Mouse (Mus musculus): ENCODE data around the gene Scgb3a1. TPM values are rescaled to one million over a fixed set of nuclear protein-coding genes. Genes with fewer than 3 reads are reported as not detected.

Gene Scgb3a1
- polyA plus RNA-seq (2016; fragmentation: Nextera tagmentation; extraction: Ambion mirVana) = not detected in 2 replicates

GRCm38 (mm10) chr11:49663310-49663709 is at the start of gene Scgb3a1:
Gene Scgb3a1 (plus strand): TSS chr11:49663610.
- Histone ChIP-seq H3K27me3 (no peaks in the 10 kb centered on the region), H3K36me3 (peaks cover 3% of the 10 kb centered on the region; the same call in 1 of the 2 replicates), H3K4me3 (no peak within 1 kb of the TSS), H3K27ac (no peak within 1 kb of the TSS), H3K4me2 (replicated peaks) (no peak within 1 kb of the TSS), H3K9me3 (no peaks in the 10 kb centered on the region), H3K4me1 (no peaks in the 10 kb centered on the region), H3K9ac (no peak within 1 kb of the TSS)
- 86% methylated on average over 5 of the region's 5 CpGs for WGBS
- ATAC-seq (ENCODE audit: insufficient number of reproducible peaks, insufficient read depth, low FRiP score, low TSS enrichment) = no peak

- H3K9ac ChIP-seq = no peak overlapping the region
- no peak for ATAC-seq (ENCODE audit: insufficient number of reproducible peaks, insufficient read depth, low FRiP score, low TSS enrichment)
- H3K4me2 ChIP-seq (replicated peaks) = no peak overlapping the region
- H3K27me3 ChIP-seq = peaks cover 31% of the 10 kb centered on the region
- H3K36me3 ChIP-seq = no peaks in the 10 kb centered on the region
- no peak overlapping the region for H3K4me3 ChIP-seq
- H3K27ac ChIP-seq = no peak overlapping the region
- no peaks in the 10 kb centered on the region for H3K9me3 ChIP-seq
- H3K4me1 ChIP-seq = no peaks in the 10 kb centered on the region
- WGBS = 92% methylated on average over 10 of the region's 10 CpGs
These were observed 47.3 kb upstream of the Scgb3a1 start for GRCm38 (mm10) chr11:49615856-49616725.

- no peak for ATAC-seq (ENCODE audit: insufficient number of reproducible peaks, insufficient read depth, low FRiP score, low TSS enrichment)
- no peaks in the 10 kb centered on the region for H3K9me3 ChIP-seq
- H3K27ac ChIP-seq = no peak overlapping the region
- H3K27me3 ChIP-seq = peaks cover 14% of the 10 kb centered on the region
- no peak overlapping the region for H3K4me3 ChIP-seq
- no peak overlapping the region for H3K4me2 ChIP-seq (replicated peaks)
- no peaks in the 10 kb centered on the region for H3K4me1 ChIP-seq
- no peaks in the 10 kb centered on the region for H3K36me3 ChIP-seq
- H3K9ac ChIP-seq = no peak overlapping the region
- WGBS = 69% methylated on average over 8 of the region's 8 CpGs
These were observed 44.9 kb upstream of the Scgb3a1 start for GRCm38 (mm10) chr11:49618476-49618875.

GRCm38 (mm10) chr11:49621953-49622352 is 41.5 kb upstream of the Scgb3a1 start:
- H3K27ac ChIP-seq = no peak overlapping the region
- H3K27me3 ChIP-seq = no peaks in the 10 kb centered on the region
- H3K36me3 ChIP-seq = no peaks in the 10 kb centered on the region
- 73% methylated on average over 5 of the region's 5 CpGs for WGBS
- H3K9ac ChIP-seq = no peak overlapping the region
- no peak overlapping the region for H3K4me2 ChIP-seq (replicated peaks)
- H3K9me3 ChIP-seq = no peaks in the 10 kb centered on the region
- H3K4me3 ChIP-seq = no peak overlapping the region
- no peaks in the 10 kb centered on the region for H3K4me1 ChIP-seq
- ATAC-seq (ENCODE audit: insufficient number of reproducible peaks, insufficient read depth, low FRiP score, low TSS enrichment) = no peak

GRCm38 (mm10) chr11:49624156-49624555 is 39.3 kb upstream of the Scgb3a1 start:
- Histone ChIP-seq H3K9ac (no peak overlapping the region), H3K27ac (no peak overlapping the region), H3K4me2 (replicated peaks) (no peak overlapping the region), H3K4me1 (no peaks in the 10 kb centered on the region), H3K9me3 (no peaks in the 10 kb centered on the region), H3K27me3 (no peaks in the 10 kb centered on the region), H3K4me3 (no peak overlapping the region), H3K36me3 (no peaks in the 10 kb centered on the region)
- no peak for ATAC-seq (ENCODE audit: insufficient number of reproducible peaks, insufficient read depth, low FRiP score, low TSS enrichment)
- 70% methylated on average over 3 of the region's 3 CpGs for WGBS

- Histone ChIP-seq H3K27me3 (0 out of 2 replicates have a peak, but pooled peaks cover 4% of the 10 kb centered on the region), H3K9ac (no peak overlapping the region), H3K4me3 (no peak overlapping the region), H3K36me3 (no peaks in the 10 kb centered on the region), H3K27ac (no peak overlapping the region), H3K4me1 (no peaks in the 10 kb centered on the region), H3K9me3 (no peaks in the 10 kb centered on the region), H3K4me2 (replicated peaks) (no peak overlapping the region)
- no peak for ATAC-seq (ENCODE audit: insufficient number of reproducible peaks, insufficient read depth, low FRiP score, low TSS enrichment)
- WGBS = 61% methylated on average over 15 of the region's 15 CpGs
These were observed 37.5 kb upstream of the Scgb3a1 start for GRCm38 (mm10) chr11:49625863-49626262.

- Histone ChIP-seq H3K27ac (no peak overlapping the region), H3K4me3 (no peak overlapping the region), H3K27me3 (0 out of 2 replicates have a peak, but pooled peaks cover 4% of the 10 kb centered on the region), H3K9ac (no peak overlapping the region), H3K9me3 (no peaks in the 10 kb centered on the region), H3K4me2 (replicated peaks) (no peak overlapping the region), H3K36me3 (no peaks in the 10 kb centered on the region), H3K4me1 (no peaks in the 10 kb centered on the region)
- ATAC-seq (ENCODE audit: insufficient number of reproducible peaks, insufficient read depth, low FRiP score, low TSS enrichment) = no peak
- 54% methylated on average over 8 of the region's 8 CpGs for WGBS
These were observed 36.7 kb upstream of the Scgb3a1 start for GRCm38 (mm10) chr11:49626748-49627147.

GRCm38 (mm10) chr11:49631154-49631553 is 32.3 kb upstream of the Scgb3a1 start:
- H3K4me3 ChIP-seq = no peak overlapping the region
- WGBS = 42% methylated on average over 3 of the region's 3 CpGs
- H3K9ac ChIP-seq = no peak overlapping the region
- no peaks in the 10 kb centered on the region for H3K9me3 ChIP-seq
- no peak overlapping the region for H3K27ac ChIP-seq
- no peaks in the 10 kb centered on the region for H3K36me3 ChIP-seq
- ATAC-seq (ENCODE audit: insufficient number of reproducible peaks, insufficient read depth, low FRiP score, low TSS enrichment) = no peak
- no peak overlapping the region for H3K4me2 ChIP-seq (replicated peaks)
- peaks cover 40% of the 10 kb centered on the region for H3K27me3 ChIP-seq
- H3K4me1 ChIP-seq = peaks cover 3% of the 10 kb centered on the region

- 50% methylated on average over 2 of the region's 2 CpGs for WGBS
- no peak for ATAC-seq (ENCODE audit: insufficient number of reproducible peaks, insufficient read depth, low FRiP score, low TSS enrichment)
- no peak overlapping the region for H3K27ac ChIP-seq
- H3K36me3 ChIP-seq = no peaks in the 10 kb centered on the region
- H3K4me1 ChIP-seq = peaks cover 3% of the 10 kb centered on the region
- H3K4me2 ChIP-seq (replicated peaks) = no peak overlapping the region
- H3K9ac ChIP-seq = no peak overlapping the region
- H3K4me3 ChIP-seq = no peak overlapping the region
- peaks cover 51% of the 10 kb centered on the region for H3K27me3 ChIP-seq
- no peaks in the 10 kb centered on the region for H3K9me3 ChIP-seq
These were observed 31.2 kb upstream of the Scgb3a1 start for GRCm38 (mm10) chr11:49632256-49632655.

- ATAC-seq (ENCODE audit: insufficient number of reproducible peaks, insufficient read depth, low FRiP score, low TSS enrichment) = no peak
- H3K9ac ChIP-seq = no peak overlapping the region
- H3K27me3 ChIP-seq = peaks cover 61% of the 10 kb centered on the region
- no peak overlapping the region for H3K27ac ChIP-seq
- WGBS = 5% methylated on average over 22 of the region's 22 CpGs
- no peaks in the 10 kb centered on the region for H3K36me3 ChIP-seq
- peak overlapping the region; percentile 18 for H3K4me3 ChIP-seq
- peaks cover 3% of the 10 kb centered on the region for H3K4me1 ChIP-seq
- peak overlapping the region; percentile 27; the same call in 1 of the 2 replicates for H3K4me2 ChIP-seq (replicated peaks)
- H3K9me3 ChIP-seq = no peaks in the 10 kb centered on the region
These were observed 29.3 kb upstream of the Scgb3a1 start for GRCm38 (mm10) chr11:49634101-49634500.

- Histone ChIP-seq H3K36me3 (no peaks in the 10 kb centered on the region), H3K4me2 (replicated peaks) (no peak overlapping the region), H3K9me3 (no peaks in the 10 kb centered on the region), H3K27me3 (peaks cover 57% of the 10 kb centered on the region), H3K27ac (no peak overlapping the region), H3K9ac (no peak overlapping the region), H3K4me1 (peaks cover 3% of the 10 kb centered on the region), H3K4me3 (no peak overlapping the region)
- WGBS = 69% methylated on average over 6 of the region's 6 CpGs
- ATAC-seq (ENCODE audit: insufficient number of reproducible peaks, insufficient read depth, low FRiP score, low TSS enrichment) = no peak
These were observed 27.7 kb upstream of the Scgb3a1 start for GRCm38 (mm10) chr11:49635671-49636070.

GRCm38 (mm10) chr11:49636449-49636848 is 27.0 kb upstream of the Scgb3a1 start:
- Histone ChIP-seq H3K27ac (no peak overlapping the region), H3K4me3 (no peak overlapping the region), H3K4me1 (peaks cover 3% of the 10 kb centered on the region), H3K36me3 (no peaks in the 10 kb centered on the region), H3K9me3 (no peaks in the 10 kb centered on the region), H3K27me3 (peaks cover 57% of the 10 kb centered on the region), H3K4me2 (replicated peaks) (peak overlapping the region; percentile 20), H3K9ac (no peak overlapping the region)
- no peak for ATAC-seq (ENCODE audit: insufficient number of reproducible peaks, insufficient read depth, low FRiP score, low TSS enrichment)
- WGBS = 4% methylated on average over 11 of the region's 11 CpGs

All from embryonic facial prominence, embryonic 12.5 days (tissue).